7 mouse cellular contexts compared by ENCODE assay signal in the genomic region with DNA sequence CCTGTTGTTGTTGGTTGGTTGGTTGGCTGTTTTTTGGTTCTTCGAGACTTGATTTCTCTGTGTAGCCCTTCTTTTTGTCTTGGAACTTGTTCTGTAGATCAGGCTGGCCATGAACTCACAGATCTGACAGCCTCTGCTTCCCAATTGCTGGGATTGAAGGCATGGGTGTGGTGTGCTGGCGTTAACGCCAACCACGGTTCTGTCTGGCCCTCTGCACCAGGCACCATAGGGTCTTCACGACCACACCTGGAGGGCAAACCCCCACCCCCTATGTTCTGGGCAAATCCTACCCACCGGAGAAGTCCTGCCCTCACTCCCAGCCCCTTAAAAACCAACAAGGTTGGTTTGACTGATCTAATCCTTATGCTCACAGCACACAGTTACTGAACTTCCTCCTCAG. TPM values are rescaled to one million over a fixed set of nuclear protein-coding genes. Genes with fewer than 3 reads are reported as not detected.
DNase-seq lines count a peak whose midpoint lies in the region; ATAC-seq and TF ChIP-seq lines count a peak whose summit lies in the region.

No protein-coding gene starts in this region.

- H3K4me3 ChIP-seq in lung, embryonic 16.5 days (ENCODE audit: low read length) = peak overlapping the region; percentile 72
- H3K4me3 ChIP-seq in forebrain, embryonic 16.5 days (replicated peaks; ENCODE audit: low read length) = peak overlapping the region; percentile 43; the same call in 1 of the 2 replicates
- H3K4me3 ChIP-seq in liver, embryonic 13.5 days (replicated peaks) = peak overlapping the region; percentile 71
- peak overlapping the region; percentile 62; the same call in 1 of the 2 replicates for H3K4me3 ChIP-seq in stomach, postnatal 0 days (ENCODE audit: low read depth, low read length)

- DNase-seq in lung, postnatal 4 days = no peak
- no peak for DNase-seq in liver, embryonic 13.5 days
- DNase-seq in stomach, postnatal 0 days (ENCODE audit: low spot score) = no peak
- no peak for DNase-seq in yolk sac, embryonic 10.5 days (ENCODE audit: low spot score)
- DNase-seq in left cerebral cortex, postnatal 25 days (ENCODE audit: low spot score in 2 of 2) = no peak

- peak overlapping the region; percentile 47; the same call in 1 of the 2 replicates for H3K9ac ChIP-seq in lung, embryonic 16.5 days (ENCODE audit: low read length)
- H3K9ac ChIP-seq in forebrain, embryonic 16.5 days (replicated peaks; ENCODE audit: low read depth, low read length) = peak overlapping the region; percentile 32; the same call in 1 of the 2 replicates
- peak overlapping the region; percentile 79; the same call in 1 of the 2 replicates for H3K9ac ChIP-seq in liver, embryonic 13.5 days
- 0 out of 2 replicates have a peak overlapping the region, but pooled peaks have one; percentile 18 for H3K9ac ChIP-seq in stomach, postnatal 0 days (ENCODE audit: low read length)

- no peak for TF ChIP-seq EP300 in stomach, postnatal 0 days (optimal IDR thresholded peaks at IDR 0.05)

- no peak; the same call in 1 of the 2 replicates for ATAC-seq in lung, embryonic 16.5 days (ENCODE audit: low read depth)
- no peak for ATAC-seq in forebrain, embryonic 16.5 days
- no peak for ATAC-seq in liver, embryonic 13.5 days (ENCODE audit: low read depth)
- peak; percentile 35 for ATAC-seq in stomach, postnatal 0 days (ENCODE audit: low FRiP score, low TSS enrichment)

- no peak for TF ChIP-seq CTCF in stomach, postnatal 0 days (IDR thresholded peaks at IDR 0.05; ENCODE audit: low read depth)

- peak overlapping the region; percentile 96; the same call in 1 of the 2 replicates for H3K27ac ChIP-seq in lung, embryonic 16.5 days (ENCODE audit: low read length)
- no peak overlapping the region for H3K27ac ChIP-seq in forebrain, embryonic 16.5 days (ENCODE audit: low read length)
- H3K27ac ChIP-seq in liver, embryonic 13.5 days = peak overlapping the region; percentile 53; the same call in 1 of the 2 replicates
- H3K27ac ChIP-seq in stomach, postnatal 0 days (replicated peaks) = no peak overlapping the region; the same call in 1 of the 2 replicates

- intact Hi-C loops in left cerebral cortex, postnatal 25 days (cut with DNase I) = no loop called here

- no peaks in the 10 kb centered on the region for H3K27me3 ChIP-seq in lung, embryonic 16.5 days (ENCODE audit: control insufficient read depth, insufficient read depth, low read depth, low read length)
- H3K27me3 ChIP-seq in forebrain, embryonic 16.5 days (replicated peaks; ENCODE audit: control insufficient read depth, insufficient read depth, low read length) = no peaks in the 10 kb centered on the region
- H3K27me3 ChIP-seq in liver, embryonic 13.5 days = no peaks in the 10 kb centered on the region
- H3K27me3 ChIP-seq in stomach, postnatal 0 days (ENCODE audit: control insufficient read depth, insufficient read depth, low read length) = no peaks in the 10 kb centered on the region

- H3K4me1 ChIP-seq in lung, embryonic 16.5 days (replicated peaks; ENCODE audit: control insufficient read depth, insufficient read depth, low read length) = peaks cover 6% of the 10 kb centered on the region; the same call in 1 of the 2 replicates
- H3K4me1 ChIP-seq in forebrain, embryonic 16.5 days (replicated peaks; ENCODE audit: control insufficient read depth, insufficient read depth, low read length) = peaks cover 11% of the 10 kb centered on the region
- peaks cover 31% of the 10 kb centered on the region for H3K4me1 ChIP-seq in liver, embryonic 13.5 days (replicated peaks)
- H3K4me1 ChIP-seq in stomach, postnatal 0 days (replicated peaks; ENCODE audit: control insufficient read depth, insufficient read depth) = peaks cover 4% of the 10 kb centered on the region; the same call in 1 of the 2 replicates

- peak overlapping the region; percentile 92 for H3K4me2 ChIP-seq in lung, embryonic 16.5 days (ENCODE audit: low read depth, low read length)
- H3K4me2 ChIP-seq in forebrain, embryonic 16.5 days (ENCODE audit: low read length) = peak overlapping the region; percentile 78
- peak overlapping the region; percentile 99 for H3K4me2 ChIP-seq in liver, embryonic 13.5 days
- 0 out of 2 replicates have a peak overlapping the region, but pooled peaks have one; percentile 98 for H3K4me2 ChIP-seq in stomach, postnatal 0 days (replicated peaks; ENCODE audit: low read depth)

- H3K36me3 ChIP-seq in lung, embryonic 16.5 days (ENCODE audit: control insufficient read depth, insufficient read depth, low read length) = peaks cover 5% of the 10 kb centered on the region; the same call in 1 of the 2 replicates
- 0 out of 2 replicates have a peak, but pooled peaks cover 2% of the 10 kb centered on the region for H3K36me3 ChIP-seq in forebrain, embryonic 16.5 days (ENCODE audit: control insufficient read depth, insufficient read depth)
- peaks cover 16% of the 10 kb centered on the region for H3K36me3 ChIP-seq in liver, embryonic 13.5 days
- H3K36me3 ChIP-seq in stomach, postnatal 0 days (ENCODE audit: control insufficient read depth, insufficient read depth, low read length) = peaks cover 3% of the 10 kb centered on the region; the same call in 1 of the 2 replicates

- WGBS in lung, embryonic 16.5 days = 61% methylated on average over 6 of the region's 6 CpGs
- 71% methylated on average over 6 of the region's 6 CpGs for WGBS in forebrain, embryonic 16.5 days
- 48% methylated on average over 6 of the region's 6 CpGs for WGBS in liver, embryonic 13.5 days (ENCODE audit: insufficient replicate concordance)
- 51% methylated on average over 6 of the region's 6 CpGs for WGBS in stomach, postnatal 0 days

- no peaks in the 10 kb centered on the region for H3K9me3 ChIP-seq in lung, embryonic 16.5 days (ENCODE audit: control insufficient read depth, low read length)
- H3K9me3 ChIP-seq in forebrain, embryonic 16.5 days (ENCODE audit: control insufficient read depth, low read length) = no peaks in the 10 kb centered on the region
- H3K9me3 ChIP-seq in liver, embryonic 13.5 days (replicated peaks) = no peaks in the 10 kb centered on the region
- H3K9me3 ChIP-seq in stomach, postnatal 0 days (ENCODE audit: control insufficient read depth, low read length) = no peaks in the 10 kb centered on the region

RNA-seq across cellular contexts. Expression of a gene that starts 0.5 kb away (rescaled TPM):
- 14.2 and 16.7 TPM in 2 replicates for polyA plus RNA-seq in lung, embryonic 16.5 days (2015; fragmentation: Nextera tagmentation; extraction: Ambion mirVana)
- polyA plus RNA-seq in forebrain, embryonic 16.5 days (2015; fragmentation: Nextera tagmentation; extraction: Ambion mirVana) = 2.6 and 3.4 TPM in 2 replicates
- polyA plus RNA-seq in liver, embryonic 13.5 days (2015; fragmentation: Nextera tagmentation; extraction: Ambion mirVana) = 3.1 and 3.2 TPM in 2 replicates
- polyA plus RNA-seq in stomach, postnatal 0 days (2015; fragmentation: Nextera tagmentation; extraction: Ambion mirVana) = 3.0 and 3.1 TPM in 2 replicates
- 1 to 10 TPM; 1.6 to 2.4 TPM for total RNA-seq in left cerebral cortex, postnatal 25 days (2021)

RNA-seq across cellular contexts. Expression of a gene that starts 16.5 kb away (rescaled TPM):
- 32.0 and 33.5 TPM in 2 replicates for polyA plus RNA-seq in lung, embryonic 16.5 days (2015; fragmentation: Nextera tagmentation; extraction: Ambion mirVana)
- polyA plus RNA-seq in forebrain, embryonic 16.5 days (2015; fragmentation: Nextera tagmentation; extraction: Ambion mirVana) = 17.8 and 19.0 TPM in 2 replicates
- polyA plus RNA-seq in liver, embryonic 13.5 days (2015; fragmentation: Nextera tagmentation; extraction: Ambion mirVana) = 22.8 and 23.9 TPM in 2 replicates
- polyA plus RNA-seq in stomach, postnatal 0 days (2015; fragmentation: Nextera tagmentation; extraction: Ambion mirVana) = 27.7 and 27.8 TPM in 2 replicates
- total RNA-seq in left cerebral cortex, postnatal 25 days (2021) = 1 to 10 TPM; 8.5 to 8.8 TPM

RNA-seq across cellular contexts. Expression of a gene that starts 19.8 kb away (rescaled TPM):
- 350 and 369 TPM in 2 replicates for polyA plus RNA-seq in lung, embryonic 16.5 days (2015; fragmentation: Nextera tagmentation; extraction: Ambion mirVana)
- 407 and 435 TPM in 2 replicates for polyA plus RNA-seq in forebrain, embryonic 16.5 days (2015; fragmentation: Nextera tagmentation; extraction: Ambion mirVana)
- polyA plus RNA-seq in liver, embryonic 13.5 days (2015; fragmentation: Nextera tagmentation; extraction: Ambion mirVana) = 317 and 337 TPM in 2 replicates
- polyA plus RNA-seq in stomach, postnatal 0 days (2015; fragmentation: Nextera tagmentation; extraction: Ambion mirVana) = 202 and 206 TPM in 2 replicates
- 100 to 1,000 TPM; 186 to 193 TPM for total RNA-seq in left cerebral cortex, postnatal 25 days (2021)

RNA-seq across cellular contexts. Expression of a gene that starts 28.3 kb away (rescaled TPM):
- 29.4 and 32.9 TPM in 2 replicates for polyA plus RNA-seq in lung, embryonic 16.5 days (2015; fragmentation: Nextera tagmentation; extraction: Ambion mirVana)
- 70.2 and 83.3 TPM in 2 replicates for polyA plus RNA-seq in forebrain, embryonic 16.5 days (2015; fragmentation: Nextera tagmentation; extraction: Ambion mirVana)
- polyA plus RNA-seq in liver, embryonic 13.5 days (2015; fragmentation: Nextera tagmentation; extraction: Ambion mirVana) = 9.9 and 10.7 TPM in 2 replicates
- 10.9 and 13.2 TPM in 2 replicates for polyA plus RNA-seq in stomach, postnatal 0 days (2015; fragmentation: Nextera tagmentation; extraction: Ambion mirVana)
- total RNA-seq in left cerebral cortex, postnatal 25 days (2021) = 10 to 100 TPM; 37.4 to 37.9 TPM

RNA-seq across cellular contexts. Expression of a gene that starts 47.4 kb away (rescaled TPM):
- polyA plus RNA-seq in lung, embryonic 16.5 days (2015; fragmentation: Nextera tagmentation; extraction: Ambion mirVana) = 6.1 and 7.8 TPM in 2 replicates
- polyA plus RNA-seq in forebrain, embryonic 16.5 days (2015; fragmentation: Nextera tagmentation; extraction: Ambion mirVana) = 10.9 and 16.5 TPM in 2 replicates
- polyA plus RNA-seq in liver, embryonic 13.5 days (2015; fragmentation: Nextera tagmentation; extraction: Ambion mirVana) = 2.2 and 2.6 TPM in 2 replicates
- polyA plus RNA-seq in stomach, postnatal 0 days (2015; fragmentation: Nextera tagmentation; extraction: Ambion mirVana) = 2.9 and 3.1 TPM in 2 replicates
- total RNA-seq in left cerebral cortex, postnatal 25 days (2021) = 100 to 1,000 TPM; 152 TPM

Comparison
In these comparisons a context has a peak if more than half of its experiments do, and no peak if none do; other contexts are left out.
1. H3K27ac ChIP-seq: peak in lung, embryonic 16.5 days (single experiment) and liver, embryonic 13.5 days (single experiment); none in forebrain, embryonic 16.5 days (single experiment) and stomach, postnatal 0 days (single experiment).
2. H3K9ac ChIP-seq: peak in every context shown above with its lines; median percentile 79 in liver, embryonic 13.5 days; 47 in lung, embryonic 16.5 days; 32 in forebrain, embryonic 16.5 days; 18 in stomach, postnatal 0 days.
3. Peak in every context shown above with its lines, with median percentiles within 50 percentile points of each other: H3K4me2 ChIP-seq and H3K4me3 ChIP-seq.